Mouse (Mus musculus) CH12F3 (cell line): ENCODE measurements around the gene Neurod6.
"Not testable (repeated sequence)": the region's sequence is repeated elsewhere in the genome, so short reads cannot be mapped to it uniquely, and the experiment has no call there.

Experiments
- in situ Hi-C: fragments of 300-500 bp; cut with MboI; formaldehyde crosslinking; loops from 2 replicates; pipeline ENCODE4 v1.14.3; 2020; ENCODE audit warnings: low sequenced_read_pairs

Gene Neurod6

DNA sequence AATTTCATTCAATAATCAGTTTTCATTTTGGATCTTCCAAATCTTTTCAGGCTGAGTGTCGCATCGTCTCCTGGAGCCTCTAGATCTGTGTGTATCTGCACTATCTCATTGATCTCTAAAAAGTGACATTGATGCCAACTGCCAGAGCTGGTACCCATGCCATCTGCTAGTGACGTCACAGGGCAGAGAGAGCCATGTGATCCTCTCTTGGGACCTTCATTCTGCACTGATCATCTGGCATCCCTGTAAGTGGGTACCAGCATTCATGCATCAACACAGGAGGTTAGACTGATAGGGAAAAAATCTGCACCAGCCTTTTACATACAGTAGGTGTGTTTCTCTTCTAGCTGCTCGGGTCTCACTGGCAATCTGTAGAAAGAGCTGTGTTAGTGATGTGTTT is at the start of gene Neurod6:
Gene Neurod6 (minus strand): TSS at position 290 of the 400 bp plus-strand sequence.
- in situ Hi-C loops: no loop called here

- in situ Hi-C loops: no loop called here
Observed at GRCm38 (mm10) chr6:55717209-55717608, 36.1 kb upstream of the Neurod6 start.

DNA sequence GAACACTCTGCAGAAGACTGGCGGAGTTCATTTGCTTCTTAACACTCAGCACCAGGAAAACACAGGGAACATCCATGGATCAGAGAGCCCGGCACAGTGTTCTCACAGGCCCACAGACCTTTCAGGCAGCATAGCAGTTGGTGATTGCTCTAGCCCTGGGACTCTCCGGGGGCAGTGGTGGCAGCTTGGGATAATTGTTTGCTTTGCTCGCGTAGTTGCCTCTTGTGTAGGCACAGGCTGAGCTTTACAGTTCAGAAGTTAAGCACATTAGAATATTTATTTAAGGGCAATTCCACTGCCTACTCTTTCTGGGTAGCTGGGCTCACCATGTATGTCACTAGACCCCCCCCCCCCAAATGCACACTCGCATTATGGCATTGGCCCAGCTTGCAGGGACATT is 34.4 kb upstream of the Neurod6 start:
- in situ Hi-C loops: no loop called here

DNA sequence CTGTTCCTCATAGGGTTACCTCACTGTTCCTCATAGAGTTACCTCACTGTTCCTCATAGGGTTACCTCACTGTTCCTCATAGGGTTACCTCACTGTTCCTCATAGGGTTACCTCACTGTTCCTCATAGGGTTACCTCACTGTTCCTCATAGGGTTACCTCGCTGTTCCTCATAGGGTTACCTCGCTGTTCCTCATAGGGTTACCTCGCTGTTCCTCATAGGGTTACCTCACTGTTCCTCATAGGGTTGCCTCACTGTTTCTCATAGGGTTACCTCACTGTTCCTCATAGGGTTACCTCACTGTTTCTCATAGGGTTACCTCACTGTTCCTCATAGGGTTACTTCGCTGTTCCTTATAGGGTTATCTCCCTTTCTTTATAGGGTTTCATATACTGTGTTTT is 29.9 kb upstream of the Neurod6 start:
- in situ Hi-C loops: not testable (repeated sequence)

DNA sequence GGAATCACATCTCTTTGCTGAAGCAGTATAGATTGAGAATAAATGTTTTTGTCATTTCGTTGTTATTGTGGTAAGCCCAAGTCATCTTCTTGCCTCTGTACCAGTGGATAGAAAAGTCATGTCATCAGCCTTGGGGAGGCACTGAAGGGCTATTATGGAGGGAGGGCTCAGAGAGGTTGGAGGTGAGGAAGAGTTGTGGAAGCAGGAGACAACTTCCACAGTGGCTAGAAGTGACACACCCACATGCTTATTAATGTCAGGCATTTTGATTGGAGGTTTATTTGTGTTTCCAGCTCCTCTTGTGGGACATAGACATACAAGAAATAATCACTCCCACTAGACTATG is 23.7 kb upstream of the Neurod6 start:
- in situ Hi-C loops: no loop called here

DNA sequence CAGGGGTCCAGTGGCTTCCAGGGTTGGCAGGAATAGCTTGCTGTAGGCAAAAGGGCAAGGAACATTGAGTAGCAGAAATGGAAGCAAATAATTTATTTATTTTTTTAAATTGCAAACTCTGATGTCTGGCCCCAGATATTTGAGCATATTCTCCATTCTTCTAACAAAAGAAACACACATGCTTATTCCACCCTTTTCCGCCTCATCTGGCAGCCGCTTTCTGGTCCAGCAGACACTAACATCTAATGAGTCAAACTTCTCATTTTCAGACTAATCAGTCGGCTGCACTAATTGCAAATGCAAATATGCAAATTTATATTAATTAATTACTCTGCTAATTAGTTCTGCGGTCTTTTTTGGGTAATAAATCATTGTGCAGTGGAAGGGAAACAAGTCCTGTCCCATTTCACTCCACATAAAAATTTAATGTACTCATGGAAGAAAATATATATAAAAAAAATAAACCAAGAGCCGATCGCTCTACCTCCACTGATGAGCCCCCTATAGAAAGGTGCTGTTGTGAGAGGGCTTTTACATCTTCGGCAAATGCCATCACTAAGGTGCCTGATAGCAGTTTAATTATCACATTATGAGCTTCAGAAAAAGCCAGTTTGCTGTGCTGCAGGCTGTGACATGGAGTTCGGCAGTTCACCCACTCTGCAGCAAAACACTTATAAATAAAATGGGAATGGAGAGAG is 23.1 kb upstream of the Neurod6 start:
- in situ Hi-C loops: no loop called here

- in situ Hi-C loops: no loop called here
Observed at GRCm38 (mm10) chr6:55700392-55701386, 19.6 kb upstream of the Neurod6 start.

- in situ Hi-C loops: no loop called here
Observed at GRCm38 (mm10) chr6:55690015-55690531, 9.0 kb upstream of the Neurod6 start.

GRCm38 (mm10) chr6:55683506-55683905 is 2.4 kb upstream of the Neurod6 start:
- in situ Hi-C loops: no loop called here

DNA sequence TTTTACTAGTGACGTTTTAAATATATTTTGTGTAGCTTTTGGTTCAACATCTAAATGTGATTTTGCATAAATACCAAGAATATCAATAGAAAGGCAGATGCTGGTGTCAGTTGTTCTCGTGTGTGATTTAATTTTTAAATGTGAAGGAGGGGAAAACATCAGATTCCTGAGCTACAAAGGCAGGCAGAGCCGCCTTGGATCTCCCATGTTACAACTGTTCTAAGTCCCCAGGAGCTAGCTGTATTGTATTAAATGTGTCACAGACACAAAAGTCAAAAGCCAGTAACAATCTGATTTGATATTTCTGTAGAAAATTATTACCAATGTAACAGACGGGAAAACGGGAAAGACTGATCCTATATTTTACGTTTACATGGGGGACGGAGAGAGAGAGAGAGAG is 1.8 kb upstream of the Neurod6 start:
- in situ Hi-C loops: no loop called here

GRCm38 (mm10) chr6:55678571-55679185 is 2.4 kb downstream of the Neurod6 start:
- in situ Hi-C loops: no loop called here

DNA sequence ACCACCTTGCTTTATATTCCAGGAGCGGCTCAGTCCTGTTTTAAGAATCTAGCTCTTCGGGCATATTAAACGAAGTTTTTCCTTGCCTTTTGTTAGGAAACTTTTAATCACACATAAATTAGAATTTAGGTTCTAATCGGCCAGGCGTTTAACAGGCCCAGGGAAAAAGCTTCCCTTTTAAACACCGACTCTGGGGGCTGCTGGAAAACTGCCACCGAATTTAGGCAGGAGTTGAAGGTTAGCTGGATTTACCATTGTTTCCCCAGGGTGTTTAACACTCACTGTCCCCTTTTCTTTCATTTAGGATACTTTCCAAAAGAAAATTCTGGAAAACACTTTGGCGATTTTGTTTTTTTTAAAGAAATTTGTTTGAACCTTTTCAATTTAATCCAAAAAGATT is 3.7 kb downstream of the Neurod6 start:
- in situ Hi-C loops: no loop called here

GRCm38 (mm10) chr6:55676663-55677311 is 4.3 kb downstream of the Neurod6 start:
- in situ Hi-C loops: no loop called here

GRCm38 (mm10) chr6:55676141-55676662 is 4.9 kb downstream of the Neurod6 start:
- in situ Hi-C loops: no loop called here

DNA sequence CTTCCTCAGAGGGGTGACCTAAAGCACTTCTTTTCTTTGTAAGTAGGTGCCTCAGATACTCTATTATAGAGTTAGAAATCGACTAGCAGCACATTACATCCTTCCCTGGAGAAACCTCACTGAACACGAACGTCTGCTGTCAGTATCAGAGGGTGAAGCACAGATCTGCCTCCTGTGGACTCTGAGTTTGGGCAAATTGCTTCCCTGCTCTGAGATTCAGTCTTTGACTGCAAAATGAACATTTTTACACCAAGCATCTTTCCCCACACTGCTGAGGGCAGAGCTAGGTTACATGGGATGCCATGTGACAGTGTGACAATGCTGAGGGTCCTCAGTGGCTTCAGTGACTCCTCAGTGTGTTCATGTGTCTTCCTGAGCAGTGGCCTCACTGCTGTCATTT is 13.3 kb downstream of the Neurod6 start:
- in situ Hi-C loops: no loop called here

DNA sequence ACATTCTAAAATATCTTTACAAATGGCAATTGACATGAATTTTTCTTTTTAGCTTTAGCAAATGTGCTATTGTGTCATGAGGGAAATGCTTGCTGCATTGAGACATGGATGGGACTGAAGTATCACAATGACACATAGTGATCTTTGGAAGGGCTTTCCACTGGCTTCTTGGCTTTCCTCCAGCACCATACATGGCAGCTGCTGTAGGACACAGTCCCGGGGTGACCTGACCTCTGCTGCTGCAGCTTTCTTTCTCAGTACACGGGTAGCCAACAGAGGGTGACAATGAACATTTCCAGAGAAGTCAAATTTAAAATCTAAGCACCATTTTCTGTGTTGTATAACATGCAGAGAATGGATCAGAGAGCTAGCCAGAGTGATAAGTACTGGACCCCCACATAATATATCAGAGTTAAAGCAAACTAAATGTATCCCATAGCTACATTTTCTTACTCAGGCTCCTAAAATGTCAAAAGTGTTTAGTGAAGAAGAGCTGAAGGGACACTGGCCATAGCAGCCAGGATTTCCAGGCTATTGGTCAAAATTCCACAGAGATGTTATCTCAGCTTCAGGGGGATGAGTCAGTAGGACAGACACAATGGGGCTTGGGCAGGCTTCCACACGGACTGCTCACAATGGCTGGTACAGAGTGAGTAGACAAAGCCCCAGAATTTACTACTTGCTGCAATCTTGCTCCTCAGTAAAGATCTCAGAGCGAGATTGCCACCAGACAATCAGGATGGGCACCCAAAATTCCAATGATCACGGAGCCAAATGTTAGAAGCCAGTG is 19.7 kb downstream of the Neurod6 start:
- in situ Hi-C loops: no loop called here

DNA sequence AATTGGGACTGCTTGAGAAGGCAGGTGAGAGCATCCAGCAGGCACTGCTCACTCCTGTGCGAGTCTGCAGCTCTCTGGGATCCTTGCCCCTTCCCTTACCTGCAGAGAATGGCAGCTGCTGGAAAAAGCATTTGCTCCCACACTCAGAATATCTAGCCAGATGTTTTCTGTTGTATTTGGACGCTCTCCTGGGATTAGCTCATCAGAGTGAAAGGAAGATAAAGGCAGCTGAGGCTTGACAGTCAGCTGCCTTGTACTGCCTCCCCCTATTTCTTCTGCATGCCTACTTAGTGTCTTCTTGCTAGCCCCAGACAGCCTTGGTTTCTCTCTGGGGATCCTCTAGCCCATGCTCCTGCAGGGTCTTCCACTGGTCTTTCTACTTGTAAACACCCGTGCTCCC is 31.1 kb downstream of the Neurod6 start:
- in situ Hi-C loops: no loop called here

DNA sequence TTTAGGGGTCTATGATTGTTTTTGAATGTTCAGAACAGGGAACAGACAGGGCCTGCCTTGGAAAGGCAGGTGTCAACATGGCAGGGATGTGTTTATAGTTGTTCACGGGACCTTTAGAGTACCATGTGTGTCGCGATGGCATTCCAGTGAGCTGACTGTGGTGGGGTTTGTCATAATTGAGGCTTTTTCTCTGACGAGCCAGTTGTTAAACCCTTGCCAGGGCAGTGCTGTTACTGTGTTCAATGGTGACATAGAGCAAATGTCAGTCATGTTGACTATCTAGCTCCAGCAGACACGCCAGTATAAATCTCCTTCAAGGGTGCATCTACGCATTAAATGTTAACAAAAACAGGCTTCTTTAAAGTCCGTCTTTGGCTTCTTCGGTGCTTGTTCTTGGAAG is 31.5 kb downstream of the Neurod6 start:
- in situ Hi-C loops: no loop called here

DNA sequence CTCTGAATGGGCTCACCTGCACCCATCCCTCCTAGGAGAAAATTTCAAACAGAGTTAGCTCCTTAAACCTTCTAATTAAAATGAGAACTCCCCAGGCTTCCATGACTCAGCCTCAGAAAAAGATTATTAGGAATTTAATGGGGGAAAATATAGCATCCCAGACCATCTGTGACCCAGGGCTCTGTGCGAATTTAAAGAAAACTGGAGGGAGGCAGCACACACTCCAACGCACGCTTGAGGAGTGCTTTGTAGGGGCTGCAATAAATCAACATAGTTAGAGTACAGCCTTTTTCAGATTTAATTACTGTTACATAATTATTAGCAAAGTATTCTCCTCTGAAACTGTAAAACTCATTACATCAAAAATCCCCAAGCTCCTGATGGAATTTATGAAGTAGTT is 32.2 kb downstream of the Neurod6 start:
- in situ Hi-C loops: no loop called here

DNA sequence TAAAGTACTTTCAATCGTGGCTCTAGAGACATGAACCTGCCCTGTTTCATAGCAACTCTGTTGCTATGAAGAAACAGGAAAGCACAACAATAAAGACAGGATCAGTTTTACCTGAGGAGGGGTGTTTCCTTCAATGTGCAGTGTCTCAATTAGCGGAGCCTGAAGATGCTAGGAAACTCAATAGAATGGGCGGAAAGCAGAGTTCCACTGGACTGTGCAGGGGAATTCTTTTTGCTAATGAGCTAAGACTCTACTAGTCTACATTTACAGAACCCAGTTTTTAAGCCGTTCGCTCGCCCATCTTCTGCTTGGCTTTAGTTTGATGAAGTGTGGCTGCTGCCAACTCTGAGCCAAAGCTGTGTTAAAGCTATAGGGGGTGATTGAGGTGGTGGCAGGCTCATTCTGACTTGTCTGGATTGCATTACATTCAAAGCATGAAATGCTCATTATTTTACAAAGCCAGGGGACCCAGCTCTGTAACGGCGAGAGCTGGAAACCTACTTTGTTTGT is 33.2 kb downstream of the Neurod6 start:
- in situ Hi-C loops: no loop called here
